7 mouse cellular contexts compared by ENCODE assay signal in the genomic region with DNA sequence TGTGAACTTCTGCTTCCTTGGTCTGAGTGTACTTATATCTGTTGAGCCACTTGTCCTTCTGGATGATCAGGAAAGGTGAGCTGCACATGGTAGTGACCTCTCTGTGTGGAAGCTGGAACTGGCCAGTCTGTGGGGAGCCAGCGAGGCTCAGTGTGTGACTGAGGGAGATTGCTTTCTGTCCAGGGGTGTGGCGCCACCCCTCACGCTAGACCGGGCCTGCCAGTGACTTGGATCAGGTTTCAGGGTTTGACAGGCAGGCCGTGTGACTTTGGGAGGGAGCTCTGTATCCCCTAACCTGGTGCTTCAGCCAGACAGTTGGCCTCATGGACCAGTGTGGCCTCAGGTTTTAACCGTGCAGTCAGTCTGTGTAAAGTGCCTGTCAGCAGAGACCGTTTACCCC. TPM values are rescaled to one million over a fixed set of nuclear protein-coding genes. Genes with fewer than 3 reads are reported as not detected.
DNase-seq lines count a peak whose midpoint lies in the region; ATAC-seq and TF ChIP-seq lines count a peak whose summit lies in the region.

No protein-coding gene starts in this region.

- no peaks in the 10 kb centered on the region for H3K9me3 ChIP-seq in ES-E14 (ENCODE audit: control insufficient read depth, insufficient read depth, low read depth, low read length)
- no peaks in the 10 kb centered on the region for H3K9me3 ChIP-seq in limb, embryonic 10.5 days (replicated peaks)

- H3K9ac ChIP-seq in ES-E14 (ENCODE audit: insufficient read depth, low read depth, low read length, poor library complexity, severe bottlenecking): no peak overlapping the region

- ATAC-seq in monocyte, adult 5-6 weeks (replicated peaks; ENCODE audit: insufficient number of reproducible peaks, low FRiP score, low TSS enrichment, poor library complexity, severe bottlenecking): no peak

- 14% methylated on average over 7 of the region's 7 CpGs for WGBS in limb, embryonic 10.5 days

- DNase-seq in 3T3-L1 (ENCODE audit: low read depth, low spot score) (peak; percentile 37), ES-E14 (ENCODE audit: low read depth, low spot score) (no peak)
- peak; percentile 57 to 59 for DNase-seq in heart, adult 9 months (ENCODE audit: low spot score in 2 of 2)
- peak; percentile 44 for DNase-seq in limb, embryonic 10.5 days (ENCODE audit: low spot score)
- DNase-seq in yolk sac, embryonic 10.5 days (ENCODE audit: low spot score): no peak
- no peak for DNase-seq in cerebellum, adult 9-10 months

- H3K27me3 ChIP-seq in limb, embryonic 10.5 days (ENCODE audit: low read depth, poor library complexity, severe bottlenecking): no peaks in the 10 kb centered on the region

- peak overlapping the region; percentile 11; the same call in 1 of the 2 replicates for H3K27ac ChIP-seq in ES-E14 (ENCODE audit: insufficient read depth, low read depth, low read length, poor library complexity, severe bottlenecking)
- H3K27ac ChIP-seq in limb, embryonic 10.5 days: no peak overlapping the region; the same call in 1 of the 2 replicates

- in situ Hi-C loops in ES-E14 (cut with MboI; ENCODE audit: low sequenced_read_pairs in 2 of 2, unreplicated experiment in 2 of 2): no loop called here

- H3K4me1 ChIP-seq in ES-E14 (ENCODE audit: control insufficient read depth in 2 of 2, insufficient read depth in 2 of 2, low read length in 2 of 2, poor library complexity in 1 of 2): peaks cover 2 to 16% of the 10 kb centered on the region in 2 experiments; a peak in 3 of 4 replicates
- H3K4me1 ChIP-seq in limb, embryonic 10.5 days: peaks cover 19% of the 10 kb centered on the region

- H3K36me3 ChIP-seq in ES-E14 (ENCODE audit: control insufficient read depth, insufficient read depth, low read length, poor library complexity, severe bottlenecking): peaks cover 5% of the 10 kb centered on the region; the same call in 1 of the 2 replicates
- H3K36me3 ChIP-seq in limb, embryonic 10.5 days: peaks cover 83% of the 10 kb centered on the region

- H3K4me3 ChIP-seq in ES-E14 (ENCODE audit: insufficient read depth in 1 of 2, low read depth in 1 of 2, low read length in 2 of 2, poor library complexity in 1 of 2, severe bottlenecking in 1 of 2): no peak overlapping the region
- H3K4me3 ChIP-seq in limb, embryonic 10.5 days: no peak overlapping the region

TF ChIP-seq in ES-E14, 5 proteins besides CTCF, POLR2A, EP300 and RAD21:
- TF ChIP-seq ZNF384 (IDR thresholded peaks at IDR 0.05; ENCODE audit: low read depth, low read length) (no peak), CHD2 (IDR thresholded peaks at IDR 0.05; ENCODE audit: low read depth, low read length) (no peak), MAFK (IDR thresholded peaks at IDR 0.05; ENCODE audit: insufficient read depth, low read depth, low read length) (no peak), ZC3H11A (IDR thresholded peaks at IDR 0.05; ENCODE audit: borderline replicate concordance, low read depth, low read length) (no peak), HCFC1 (IDR thresholded peaks at IDR 0.05; ENCODE audit: borderline replicate concordance, insufficient read depth, low read length) (no peak)

RNA-seq across cellular contexts. Expression of a gene that starts 13.8 kb away (rescaled TPM):
- total RNA-seq in ES-E14 (2012; rRNA removed): 30.1 and 37.3 TPM in 2 replicates
- 60.6 and 66.5 TPM in 2 replicates for polyA plus RNA-seq in limb, embryonic 10.5 days (2016; fragmentation: Nextera tagmentation; extraction: Ambion mirVana)
- 21.7 to 33.8 TPM (median 27.3 TPM) in 3 replicates for total RNA-seq in monocyte, adult 5-6 weeks (2017)

RNA-seq across cellular contexts. Expression of a gene that starts 22.3 kb away (rescaled TPM):
- not detected in 2 replicates for total RNA-seq in ES-E14 (2012; rRNA removed)
- polyA plus RNA-seq in limb, embryonic 10.5 days (2016; fragmentation: Nextera tagmentation; extraction: Ambion mirVana): not detected in 2 replicates
- total RNA-seq in monocyte, adult 5-6 weeks (2017): not detected in 3 replicates

RNA-seq across cellular contexts. Expression of a gene that starts 37.7 kb away (rescaled TPM):
- total RNA-seq in ES-E14 (2012; rRNA removed): not detected in 2 replicates
- 0.05 and 0.06 TPM in 2 replicates for polyA plus RNA-seq in limb, embryonic 10.5 days (2016; fragmentation: Nextera tagmentation; extraction: Ambion mirVana)
- 0.64 TPM in 1 of 3 replicates, not detected in the others for total RNA-seq in monocyte, adult 5-6 weeks (2017)

RNA-seq across cellular contexts. Expression of a gene that starts 42.4 kb away (rescaled TPM):
- total RNA-seq in ES-E14 (2012; rRNA removed): 1.6 and 4.5 TPM in 2 replicates
- polyA plus RNA-seq in limb, embryonic 10.5 days (2016; fragmentation: Nextera tagmentation; extraction: Ambion mirVana): not detected in 2 replicates
- total RNA-seq in monocyte, adult 5-6 weeks (2017): not detected in 3 replicates

RNA-seq across cellular contexts. Expression of a gene that starts 59.7 kb away (rescaled TPM):
- total RNA-seq in ES-E14 (2012; rRNA removed): 0.62 and 0.79 TPM in 2 replicates
- 0.13 and 0.19 TPM in 2 replicates for polyA plus RNA-seq in limb, embryonic 10.5 days (2016; fragmentation: Nextera tagmentation; extraction: Ambion mirVana)
- not detected in 3 replicates for total RNA-seq in monocyte, adult 5-6 weeks (2017)

Comparison
In these comparisons a context has a peak if more than half of its experiments do, and no peak if none do; other contexts are left out.
1. DNase-seq: peak in 3T3-L1 (single experiment), heart, adult 9 months (2 of 2) and limb, embryonic 10.5 days (single experiment); none in ES-E14 (single experiment), yolk sac, embryonic 10.5 days (single experiment) and cerebellum, adult 9-10 months (single experiment).